Mouse (Mus musculus) ES-Bruce4 (cell line): ENCODE data around the gene Chp2.

Experiments
- CTCF ChIP-seq: IDR thresholded peaks from one replicate; pipeline ENCODE4 v1.8.1; 2011; ENCODE audit warnings: low read depth, low read length
- POLR2A ChIP-seq: IDR thresholded peaks from one replicate; pipeline ENCODE4 v1.8.1; 2011; ENCODE audit warnings: low read length; ENCODE audit not compliant: insufficient read depth

GRCm38 (mm10) chr7:122256722-122257121 is 37.4 kb downstream of the Chp2 start:
- TF ChIP-seq POLR2A: no peak
- TF ChIP-seq CTCF: no peak
